Mouse (Mus musculus) lung, adult 2 months (tissue): ENCODE results near the gene Nmd3.

Source experiments
- CTCF ChIP-seq: fragments of 200-500 bp; IDR thresholded peaks from 2 replicates; pipeline ENCODE4 v1.5.1; 2011; ENCODE audit warnings: mild to moderate bottlenecking, low read length, control low read depth; ENCODE audit not compliant: insufficient read depth
- POLR2A ChIP-seq: fragments of 200-500 bp; IDR thresholded peaks from 2 replicates; pipeline ENCODE4 v1.6.1; 2011; ENCODE audit warnings: low read depth, mild to moderate bottlenecking, control low read depth, low read length, borderline replicate concordance; ENCODE audit errors: extremely low read depth

- TF ChIP-seq CTCF (no peak), POLR2A (no peak)
Observed at GRCm38 (mm10) chr3:69765206-69765605, 43.4 kb downstream of the Nmd3 start.
